Mouse (Mus musculus): ENCODE data around the gene Fam111a.

Gene Fam111a

DNA sequence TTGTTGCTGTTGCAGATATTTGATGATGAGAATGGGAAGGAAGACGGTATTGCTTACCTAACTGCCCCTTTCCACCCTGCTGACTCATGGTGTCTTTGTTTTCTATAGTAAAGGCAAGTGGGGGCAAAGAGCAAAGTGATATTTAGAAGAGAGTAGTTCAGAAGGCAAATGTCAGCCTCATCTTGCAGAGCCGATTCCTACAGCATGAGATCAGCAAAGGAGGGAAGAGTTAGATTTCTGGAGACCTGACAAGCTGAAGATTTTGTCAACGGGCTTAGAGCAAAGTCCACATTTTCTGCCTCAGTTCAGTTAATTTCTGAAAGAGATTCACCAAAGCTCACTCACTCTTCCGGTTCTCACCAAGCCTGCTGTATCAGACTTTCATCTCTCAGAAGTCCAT, 87.6 kb downstream of the Fam111a start, which contains the start of gene Glyat:
Glyat (plus strand) TSS at position 133 of the 400 bp plus-strand sequence.
- no peak for DNase-seq (ENCODE audit: low spot score)

DNA sequence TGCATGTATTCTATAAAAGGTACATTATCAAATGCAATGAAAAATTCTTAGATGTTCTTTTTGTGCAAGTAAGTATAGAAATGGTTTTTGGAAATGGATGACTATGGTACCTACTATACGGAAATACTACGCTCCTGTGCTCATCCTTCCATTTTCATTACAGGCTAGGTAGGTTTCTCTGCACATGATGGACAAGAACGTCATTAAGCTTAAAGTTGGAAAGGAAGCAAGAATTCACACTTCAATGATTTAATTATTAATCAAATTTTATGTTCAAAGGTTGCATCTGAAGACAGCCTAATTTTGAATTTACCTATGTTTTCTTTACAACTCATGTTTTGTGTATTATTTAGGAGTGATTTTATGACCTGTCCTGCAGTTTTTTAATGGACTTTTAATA, 88.7 kb downstream of the Fam111a start:
- DNase-seq (ENCODE audit: low spot score) = no peak

DNA sequence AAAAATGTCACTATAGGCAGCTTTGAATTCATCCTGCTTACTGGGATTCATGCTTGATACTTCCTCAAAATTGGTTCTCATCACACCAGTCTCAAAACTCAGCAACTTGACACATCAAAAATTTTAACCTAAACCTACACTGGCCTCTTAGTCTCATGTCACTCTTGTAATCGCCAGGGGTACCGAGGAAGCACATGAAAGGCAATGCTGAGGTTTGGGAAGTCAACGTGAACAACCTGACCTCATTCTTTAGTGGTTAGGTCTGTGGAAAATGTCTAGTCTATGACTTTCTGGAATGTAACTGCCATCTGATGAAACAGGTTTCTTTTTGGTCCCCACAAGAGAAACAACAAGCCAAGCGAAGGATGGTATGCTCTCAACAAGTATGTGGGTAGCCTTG, 89.4 kb downstream of the Fam111a start:
- DNase-seq (ENCODE audit: low spot score) = no peak

DNA sequence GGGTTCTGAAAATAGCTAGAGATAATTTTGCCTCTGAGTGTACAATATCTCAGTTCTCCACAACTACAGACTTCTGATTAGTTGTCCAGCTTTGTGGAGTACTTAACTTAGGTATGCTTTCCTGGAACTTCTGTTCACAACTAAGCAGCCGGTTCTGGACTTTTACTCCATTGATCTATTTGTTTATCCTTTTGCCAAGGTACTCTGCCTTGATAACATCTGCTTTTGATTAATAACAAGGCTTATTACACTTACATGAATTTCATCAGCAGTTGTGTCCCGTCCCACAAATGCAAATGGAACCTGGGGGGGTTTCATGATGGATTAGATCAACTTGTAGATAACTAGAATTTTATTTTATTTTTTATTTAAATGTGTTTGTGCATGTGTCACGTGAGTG, 91.3 kb downstream of the Fam111a start:
- DNase-seq (ENCODE audit: low spot score) = no peak

GRCm38 (mm10) chr19:12638049-12638448, 92.5 kb downstream of the Fam111a start:
- no peak for DNase-seq (ENCODE audit: low spot score)

Measured in urinary bladder, postnatal 10 days (tissue).